Mouse (Mus musculus): ENCODE data around the gene Utp3. TPM values are rescaled to one million over a fixed set of nuclear protein-coding genes. Genes with fewer than 3 reads are reported as not detected.

Utp3 gene
- total and polyA plus RNA-seq, 2 experiments from 2014 or later, result 12.8 to 55.1 TPM

DNA sequence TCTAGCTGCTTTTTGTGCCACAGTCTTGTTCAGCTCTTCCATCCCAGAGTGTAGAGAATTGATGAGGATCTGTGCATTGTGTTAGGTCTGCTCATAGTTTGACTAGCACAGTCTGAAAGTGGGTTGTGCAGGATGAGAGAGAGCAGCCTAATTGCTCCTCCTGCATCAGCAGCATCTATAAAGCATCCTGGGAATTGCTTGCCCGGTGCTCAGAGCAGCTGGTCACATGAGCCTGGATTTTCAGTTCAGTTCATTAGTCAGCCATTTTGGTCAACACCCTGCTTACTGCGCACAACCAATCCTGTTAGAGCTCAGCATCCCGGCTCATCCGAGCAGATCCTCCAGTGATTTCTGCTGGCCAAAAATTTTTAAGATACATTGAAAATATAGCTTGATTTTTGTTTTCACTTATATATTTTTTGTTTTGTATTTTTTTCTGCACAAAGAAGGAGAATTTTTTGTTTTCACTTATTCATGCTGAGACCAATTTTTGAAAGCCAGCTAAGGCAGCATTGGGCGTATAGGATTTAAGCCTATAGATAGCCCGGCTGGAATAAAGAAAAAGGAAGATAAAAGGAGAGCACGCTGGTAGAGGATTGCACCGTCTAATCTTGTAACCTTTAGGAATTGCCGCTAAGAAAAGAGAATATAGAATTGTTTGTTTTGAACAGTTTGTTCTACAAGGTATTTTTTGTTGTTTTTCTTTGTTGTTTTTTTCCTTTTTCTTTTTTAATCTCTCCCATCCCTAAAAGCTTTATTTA is 29.2 kb downstream of the Utp3 start:
- H3K9ac ChIP-seq (replicated peaks; ENCODE audit: low read length, poor library complexity, severe bottlenecking), result peak overlapping the region; percentile 69
- peak overlapping the region; percentile 71 for H3K4me3 ChIP-seq (ENCODE audit: low read depth, low read length)
- peak overlapping the region; percentile 77 for H3K4me2 ChIP-seq (ENCODE audit: low read depth, low read length, poor library complexity, severe bottlenecking)
- H3K27me3 ChIP-seq (ENCODE audit: insufficient read depth, low read length), result no peaks in the 10 kb centered on the region
- WGBS, result 10% methylated on average over 9 of the region's 9 CpGs
- H3K36me3 ChIP-seq (ENCODE audit: insufficient read depth, low read length), result no peaks in the 10 kb centered on the region
- H3K27ac ChIP-seq (ENCODE audit: low read depth, low read length), result peak overlapping the region; percentile 77
- peak; percentile 96 for ATAC-seq (ENCODE audit: low FRiP score)
- DNase-seq (ENCODE audit: low spot score), result peak; percentile 98
- H3K9me3 ChIP-seq (ENCODE audit: low read length), result no peaks in the 10 kb centered on the region
- no peak for TF ChIP-seq CTCF (IDR thresholded peaks at IDR 0.05)
- peaks cover 18% of the 10 kb centered on the region for H3K4me1 ChIP-seq (ENCODE audit: insufficient read depth, low read length)

- Histone ChIP-seq H3K36me3 (ENCODE audit: insufficient read depth, low read length) (no peaks in the 10 kb centered on the region), H3K9me3 (ENCODE audit: low read length) (no peaks in the 10 kb centered on the region), H3K4me3 (ENCODE audit: low read depth, low read length) (peak overlapping the region; percentile 71), H3K4me1 (ENCODE audit: insufficient read depth, low read length) (peaks cover 19% of the 10 kb centered on the region), H3K9ac (replicated peaks; ENCODE audit: low read length, poor library complexity, severe bottlenecking) (peak overlapping the region; percentile 69), H3K4me2 (ENCODE audit: low read depth, low read length, poor library complexity, severe bottlenecking) (peak overlapping the region; percentile 77), H3K27ac (ENCODE audit: low read depth, low read length) (peak overlapping the region; percentile 77), H3K27me3 (ENCODE audit: insufficient read depth, low read length) (no peaks in the 10 kb centered on the region)
- 6% methylated on average over 9 of the region's 9 CpGs for WGBS
- no peak for TF ChIP-seq CTCF (IDR thresholded peaks at IDR 0.05)
- DNase-seq (ENCODE audit: low spot score) (peak; percentile 68), ATAC-seq (ENCODE audit: low FRiP score) (peak; percentile 76)
Observed at GRCm38 (mm10) chr5:88584061-88584460, 29.8 kb downstream of the Utp3 start.

GRCm38 (mm10) chr5:88586407-88587174 is 32.3 kb downstream of the Utp3 start:
- peak overlapping the region; percentile 77 for H3K4me2 ChIP-seq (ENCODE audit: low read depth, low read length, poor library complexity, severe bottlenecking)
- H3K4me1 ChIP-seq (ENCODE audit: insufficient read depth, low read length), result peaks cover 19% of the 10 kb centered on the region
- peak overlapping the region; percentile 62 for H3K27ac ChIP-seq (ENCODE audit: low read depth, low read length)
- no peaks in the 10 kb centered on the region for H3K9me3 ChIP-seq (ENCODE audit: low read length)
- peak overlapping the region; percentile 51 for H3K9ac ChIP-seq (replicated peaks; ENCODE audit: low read length, poor library complexity, severe bottlenecking)
- TF ChIP-seq CTCF (IDR thresholded peaks at IDR 0.05), result no peak
- H3K27me3 ChIP-seq (ENCODE audit: insufficient read depth, low read length), result no peaks in the 10 kb centered on the region
- ATAC-seq (ENCODE audit: low FRiP score), result no peak
- no peak for DNase-seq (ENCODE audit: low spot score)
- WGBS, result 51% methylated on average over 7 of the region's 7 CpGs
- H3K4me3 ChIP-seq (ENCODE audit: low read depth, low read length), result peak overlapping the region; percentile 71
- H3K36me3 ChIP-seq (ENCODE audit: insufficient read depth, low read length), result no peaks in the 10 kb centered on the region

DNA sequence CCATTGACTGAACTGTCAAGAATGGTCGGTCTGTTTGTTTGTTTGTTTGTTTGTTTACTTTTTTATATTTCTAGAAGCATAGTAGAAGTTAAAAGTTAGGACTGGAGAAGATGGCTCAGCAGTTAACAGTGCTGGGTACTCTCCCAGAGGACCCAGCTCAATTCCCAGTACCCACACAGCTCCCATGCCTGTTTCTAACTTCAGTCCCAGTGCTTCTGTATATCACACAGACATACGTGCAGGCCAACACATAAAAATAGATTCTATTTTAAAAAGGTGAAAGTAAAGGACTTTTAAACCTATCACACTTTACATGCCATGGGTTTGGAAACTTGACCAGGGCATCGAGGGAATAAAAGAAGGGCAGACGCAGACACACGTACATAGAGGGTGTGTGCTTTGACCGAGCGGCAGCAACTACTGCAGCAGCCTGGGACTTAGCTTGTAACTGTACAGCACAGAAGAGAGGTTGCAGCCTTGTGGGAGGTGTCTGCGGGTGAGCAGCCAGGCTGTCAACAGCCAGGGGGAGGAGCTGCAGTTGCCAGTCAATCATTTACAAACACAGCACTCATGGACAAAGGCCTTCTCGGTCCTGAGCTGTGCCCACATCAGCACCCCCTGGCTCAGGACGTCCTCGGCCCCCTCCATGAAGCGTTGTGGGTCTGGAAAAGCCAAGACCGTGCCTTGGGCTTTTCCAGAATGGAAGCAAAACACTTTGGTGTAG is 33.1 kb downstream of the Utp3 start:
- ATAC-seq (ENCODE audit: low FRiP score), result no peak
- 21% methylated on average over 13 of the region's 13 CpGs for WGBS

GRCm38 (mm10) chr5:88588481-88588880 is 34.2 kb downstream of the Utp3 start:
- 52% methylated on average over 5 of the region's 5 CpGs for WGBS
- DNase-seq (ENCODE audit: low spot score) (no peak), ATAC-seq (ENCODE audit: low FRiP score) (no peak)
- TF ChIP-seq CTCF (IDR thresholded peaks at IDR 0.05), result no peak
- Histone ChIP-seq H3K27me3 (ENCODE audit: insufficient read depth, low read length) (no peaks in the 10 kb centered on the region), H3K9ac (replicated peaks; ENCODE audit: low read length, poor library complexity, severe bottlenecking) (no peak overlapping the region), H3K4me1 (ENCODE audit: insufficient read depth, low read length) (peaks cover 19% of the 10 kb centered on the region), H3K4me2 (ENCODE audit: low read depth, low read length, poor library complexity, severe bottlenecking) (peak overlapping the region; percentile 22), H3K4me3 (ENCODE audit: low read depth, low read length) (no peak overlapping the region), H3K9me3 (ENCODE audit: low read length) (no peaks in the 10 kb centered on the region), H3K27ac (ENCODE audit: low read depth, low read length) (no peak overlapping the region), H3K36me3 (ENCODE audit: insufficient read depth, low read length) (peaks cover 3% of the 10 kb centered on the region; the same call in 1 of the 2 replicates)

More for the DNA sequence above, 33.1 kb downstream of the Utp3 start:
- TF ChIP-seq CTCF (IDR thresholded peaks at IDR 0.05), result peak; percentile 28
- Histone ChIP-seq H3K9me3 (ENCODE audit: low read length) (no peaks in the 10 kb centered on the region), H3K4me3 (ENCODE audit: low read depth, low read length) (peak overlapping the region; percentile 71), H3K27me3 (ENCODE audit: insufficient read depth, low read length) (no peaks in the 10 kb centered on the region), H3K36me3 (ENCODE audit: insufficient read depth, low read length) (no peaks in the 10 kb centered on the region), H3K4me1 (ENCODE audit: insufficient read depth, low read length) (peaks cover 19% of the 10 kb centered on the region), H3K27ac (ENCODE audit: low read depth, low read length) (no peak overlapping the region), H3K4me2 (ENCODE audit: low read depth, low read length, poor library complexity, severe bottlenecking) (peak overlapping the region; percentile 77), H3K9ac (replicated peaks; ENCODE audit: low read length, poor library complexity, severe bottlenecking) (peak overlapping the region; percentile 51)
- DNase-seq (ENCODE audit: low spot score), result peak; percentile 51

Data from midbrain, postnatal 0 days (tissue).